Mouse (Mus musculus): Measurements from ENCODE around the gene Rprd2. TPM values are rescaled to one million over a fixed set of nuclear protein-coding genes. Genes with fewer than 3 reads are reported as not detected.
A peak's percentile ranks its signal among the peaks of the same experiment; 100 is the strongest.

Rprd2 gene
- polyA plus RNA-seq, 1 experiment: 17.7 TPM

DNA sequence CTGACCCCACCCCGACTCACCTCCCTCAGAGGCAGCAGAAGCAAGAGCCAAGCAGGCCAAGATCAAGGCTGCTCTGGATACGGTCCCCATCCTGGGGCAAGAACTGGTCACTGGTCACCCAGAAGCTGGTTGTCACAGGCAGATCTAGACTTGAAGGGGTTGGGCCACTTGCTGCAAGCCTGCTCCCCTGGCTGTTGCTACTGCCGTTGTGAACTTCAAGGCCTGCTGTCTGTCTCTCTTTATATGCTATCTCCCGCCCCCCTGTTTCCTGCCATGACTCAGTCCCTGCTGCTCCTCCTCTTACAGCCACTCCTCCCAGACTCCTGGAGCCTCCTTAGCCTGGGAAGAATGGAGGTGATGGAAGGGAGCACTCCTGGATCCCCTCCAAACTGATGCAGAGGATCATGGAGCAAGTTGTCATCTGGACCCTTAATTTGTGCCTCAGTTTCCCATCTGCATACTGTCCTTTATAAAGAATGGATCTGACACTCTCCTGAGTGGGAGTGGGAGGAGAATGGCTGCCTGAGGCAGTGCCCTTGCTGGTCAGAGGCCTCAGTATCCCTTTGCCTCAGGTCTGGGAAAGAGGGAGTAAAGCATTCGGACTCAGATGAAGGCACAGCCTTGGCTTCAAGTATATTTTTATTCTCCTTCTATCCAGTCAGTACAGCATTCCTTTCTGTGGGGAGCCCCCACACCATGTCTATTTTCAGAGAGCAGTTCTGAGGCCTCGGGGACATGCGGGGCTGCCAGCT, 79.1 kb downstream of the Rprd2 start, which contains the start of gene Ecm1:
TSS of gene Ecm1 (minus strand) at position 217 of the 752 bp plus-strand sequence.
- peak; percentile 43 for DNase-seq (ENCODE audit: low spot score)

DNA sequence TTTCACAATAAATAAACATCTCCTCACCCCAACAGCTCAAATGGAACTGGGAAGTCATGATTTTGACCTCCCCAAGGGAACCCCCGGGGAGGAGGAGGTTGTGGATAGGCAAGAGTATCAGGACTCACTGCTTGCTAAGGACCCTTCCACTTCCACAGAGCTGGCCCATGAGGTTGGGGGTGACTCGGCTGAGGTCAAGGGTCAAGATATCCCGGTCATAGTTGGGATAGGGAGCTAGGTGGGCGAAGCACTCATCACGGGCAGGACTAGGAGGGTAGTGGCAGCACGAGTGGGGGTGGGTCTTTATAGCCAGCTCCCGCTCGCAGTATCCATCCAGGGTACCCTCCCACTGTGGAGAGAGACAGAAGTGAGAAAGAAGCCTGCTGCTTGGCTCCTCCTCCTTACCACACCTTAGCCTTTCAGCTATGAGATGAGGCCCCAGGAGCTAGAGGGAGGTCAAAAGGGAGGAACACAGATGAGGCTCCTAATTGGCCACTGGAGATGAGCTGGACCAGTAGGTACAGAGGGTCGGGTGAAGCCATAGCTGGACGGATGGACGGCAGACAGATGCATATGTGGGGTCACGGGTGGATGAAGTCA, 83.5 kb downstream of the Rprd2 start:
- DNase-seq (ENCODE audit: low spot score): no peak

DNA sequence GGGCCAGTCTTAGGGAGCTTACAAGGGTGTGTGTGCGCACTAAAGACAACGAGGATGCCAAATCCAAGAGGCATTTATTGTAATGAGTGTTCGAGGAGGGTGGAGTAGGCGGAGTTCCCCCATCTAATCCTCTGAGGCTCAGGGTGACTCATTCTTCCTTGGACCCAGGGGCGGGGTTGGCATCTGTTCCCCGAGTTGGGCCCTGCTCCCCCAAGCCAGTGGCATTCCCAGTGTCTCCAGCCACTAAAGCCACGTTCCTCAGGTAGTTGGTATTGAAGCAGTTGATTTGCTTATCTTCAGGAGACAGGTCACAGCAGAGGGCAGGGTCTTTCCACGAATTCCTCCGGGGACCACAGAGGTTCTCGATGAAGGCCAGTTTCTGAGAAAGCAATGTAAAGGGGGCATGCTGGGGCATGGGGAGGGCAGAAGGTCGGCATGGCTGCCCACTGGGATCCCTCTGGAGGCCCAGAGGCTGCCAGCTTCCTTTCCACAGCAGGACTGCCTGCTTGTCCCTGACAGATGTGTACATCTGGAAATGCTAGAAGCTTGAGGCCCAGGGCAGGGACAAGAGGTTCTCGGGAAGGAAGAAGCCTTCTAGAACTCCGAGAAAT, 84.5 kb downstream of the Rprd2 start:
- no peak for DNase-seq (ENCODE audit: low spot score)

DNA sequence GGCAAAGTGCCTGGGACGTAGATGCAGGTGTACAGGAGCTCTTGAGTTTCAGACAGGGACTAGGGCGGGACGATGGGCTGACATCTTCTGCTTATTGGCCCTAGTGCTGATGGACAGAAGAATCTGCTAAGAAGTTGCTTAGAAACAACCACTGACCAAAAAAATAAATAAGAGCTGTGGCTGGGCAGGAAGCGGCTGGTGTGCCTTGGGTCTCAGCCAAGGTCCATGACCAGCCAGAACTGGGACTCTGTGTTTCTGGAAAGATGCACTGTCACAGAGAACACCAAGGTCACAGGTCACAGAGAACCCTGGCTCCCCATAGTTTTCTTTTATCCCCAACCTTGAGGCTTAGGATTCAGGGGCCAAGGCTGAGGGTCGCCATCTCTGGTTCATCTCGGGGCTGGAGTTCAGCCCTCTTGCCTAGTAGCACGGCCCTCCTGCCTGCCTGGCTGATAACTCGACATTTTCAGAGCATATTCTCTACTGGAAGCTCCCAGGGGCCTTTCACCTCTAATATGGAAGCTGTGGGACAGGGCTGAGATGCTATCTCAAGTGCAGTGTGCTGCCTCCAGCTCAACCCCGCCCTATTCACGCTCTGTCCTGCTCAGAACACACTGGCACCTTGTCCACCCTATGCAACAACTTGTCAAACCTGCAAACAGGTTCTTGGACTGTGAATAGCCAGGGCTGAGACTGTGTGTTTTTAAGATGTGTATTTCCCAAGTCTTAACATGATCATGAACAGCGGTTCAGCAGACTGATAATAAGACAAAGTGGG, 85.7 kb downstream of the Rprd2 start:
- no peak for DNase-seq (ENCODE audit: low spot score)

DNA sequence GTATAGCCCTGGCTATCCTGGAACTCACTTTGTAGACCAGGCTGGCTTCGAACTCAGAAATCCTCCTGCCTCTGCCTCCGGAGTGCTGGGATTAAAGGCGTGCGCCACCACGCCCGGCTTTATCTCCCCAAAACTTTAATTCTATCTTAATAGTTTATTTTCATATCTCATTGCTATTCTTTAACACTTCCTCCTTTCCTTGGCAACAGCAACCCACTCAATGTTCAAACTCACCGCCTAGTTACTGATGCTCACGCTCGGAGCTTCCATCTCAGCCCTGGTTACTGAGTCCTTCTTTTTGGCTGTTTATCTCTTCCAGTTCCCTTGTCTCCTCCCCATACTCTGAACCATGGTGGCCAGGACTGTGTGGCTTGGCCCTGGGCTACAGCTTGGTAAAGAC, 86.4 kb downstream of the Rprd2 start:
- no peak for DNase-seq (ENCODE audit: low spot score)

DNA sequence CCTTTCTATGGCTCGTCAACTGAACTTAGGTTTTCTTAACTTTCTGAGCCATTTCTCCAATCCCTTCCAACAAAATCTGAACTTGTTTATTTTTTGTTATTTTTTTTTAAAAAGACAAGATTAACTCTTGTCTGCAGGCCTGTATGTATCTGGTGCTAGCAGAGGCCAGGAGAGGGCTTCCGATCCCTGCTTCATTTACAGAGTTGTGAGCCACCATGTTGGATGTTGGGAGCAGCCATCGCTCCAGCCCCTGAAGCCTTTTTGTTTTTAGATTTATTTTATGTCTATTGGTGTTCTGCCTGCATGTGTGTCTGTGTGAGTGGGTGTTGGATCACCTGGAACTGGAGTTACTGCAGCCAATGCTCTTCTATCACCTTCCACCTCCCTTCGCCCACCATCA, 86.9 kb downstream of the Rprd2 start:
- DNase-seq (ENCODE audit: low spot score): no peak

DNA sequence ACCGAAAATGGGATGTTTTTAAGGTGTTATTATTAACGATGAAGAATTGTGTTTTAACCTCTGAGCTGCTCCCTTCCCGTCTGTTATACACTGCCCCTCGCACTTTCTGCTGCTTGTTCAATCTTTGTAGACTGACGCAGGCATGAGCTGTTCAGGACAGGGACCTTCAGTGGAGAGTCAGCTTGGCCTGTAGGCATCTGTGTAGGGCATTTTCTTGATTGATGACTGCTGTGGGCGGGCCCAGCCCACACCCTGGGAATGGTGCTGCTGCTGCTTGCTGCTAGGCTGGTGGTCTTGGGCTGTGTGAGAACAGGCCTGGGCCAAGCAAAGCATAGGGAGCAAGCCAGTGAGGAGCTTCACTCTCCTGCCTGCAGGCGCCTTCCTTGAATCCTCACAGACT, 88.2 kb downstream of the Rprd2 start:
- no peak for DNase-seq (ENCODE audit: low spot score)

DNA sequence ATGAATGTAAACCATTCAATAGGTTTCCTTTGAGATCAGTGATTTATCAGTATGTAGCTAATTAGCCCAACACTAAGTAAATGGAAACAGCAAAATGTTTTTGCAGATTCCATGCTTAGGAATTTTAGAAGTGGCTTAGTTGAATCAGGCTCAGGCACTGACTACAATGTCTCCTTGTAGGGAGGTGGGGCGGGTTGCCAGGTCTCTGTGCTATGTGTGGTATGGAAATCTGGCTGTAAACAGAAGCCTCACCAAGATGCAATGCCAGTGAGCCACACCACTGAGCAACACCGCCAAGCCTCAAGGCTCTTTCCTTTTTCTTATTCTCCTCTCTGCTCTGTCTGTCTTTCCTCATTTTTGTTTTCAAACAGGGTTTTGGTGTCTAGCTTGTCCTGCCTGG, 89.8 kb downstream of the Rprd2 start:
- DNase-seq (ENCODE audit: low spot score): no peak

DNA sequence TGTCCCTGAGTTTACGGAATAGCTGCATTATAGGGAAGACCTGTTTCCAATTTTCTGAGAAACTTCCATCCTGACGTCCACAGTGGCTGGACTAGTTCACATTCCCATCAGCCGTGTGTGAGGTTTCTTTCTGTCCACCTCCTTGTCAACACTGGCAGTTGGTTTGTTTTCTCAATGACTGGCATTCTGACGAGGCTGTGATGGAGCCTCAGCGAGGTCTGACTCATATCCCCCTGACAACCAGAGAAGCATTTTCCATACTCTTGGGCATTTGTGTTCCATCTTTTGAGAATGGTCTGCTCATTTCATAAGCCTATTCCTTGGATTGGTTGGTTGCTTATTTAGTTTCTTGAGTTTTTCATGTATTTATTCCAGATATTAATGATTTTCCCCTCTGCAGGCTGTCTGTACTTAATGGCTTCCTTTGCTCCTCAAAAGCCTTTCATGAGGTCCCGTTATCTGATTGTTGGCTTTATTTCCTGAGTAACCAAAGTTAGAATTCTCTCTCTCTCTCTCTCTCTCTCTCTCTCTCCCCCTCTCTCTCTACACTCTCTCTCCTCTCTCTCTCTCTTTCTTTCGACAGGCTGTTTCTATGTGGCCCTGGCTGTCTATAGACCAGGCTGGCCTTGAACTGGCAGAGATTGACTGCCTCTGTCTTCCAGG, 91.8 kb downstream of the Rprd2 start:
- DNase-seq (ENCODE audit: low spot score): no peak

DNA sequence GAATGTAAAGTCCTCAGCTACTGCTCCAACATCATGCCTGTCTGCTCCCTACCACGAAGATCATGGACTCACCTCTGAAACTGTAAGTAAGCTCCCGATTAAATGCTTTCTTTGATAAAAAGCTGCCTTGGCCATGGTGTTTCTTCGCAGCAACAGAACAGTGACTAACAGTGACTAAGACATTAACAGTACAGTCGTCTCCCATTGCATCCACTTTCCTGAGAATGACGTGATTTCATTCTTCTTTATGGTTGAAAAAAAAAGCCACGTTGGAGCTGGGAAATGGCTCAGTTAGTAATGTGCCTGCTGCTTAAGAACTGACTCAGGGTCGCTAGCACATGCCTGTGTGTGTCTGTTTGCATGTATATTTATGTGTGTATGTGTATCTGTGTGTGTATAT, 92.8 kb downstream of the Rprd2 start:
- no peak for DNase-seq (ENCODE audit: low spot score)

DNA sequence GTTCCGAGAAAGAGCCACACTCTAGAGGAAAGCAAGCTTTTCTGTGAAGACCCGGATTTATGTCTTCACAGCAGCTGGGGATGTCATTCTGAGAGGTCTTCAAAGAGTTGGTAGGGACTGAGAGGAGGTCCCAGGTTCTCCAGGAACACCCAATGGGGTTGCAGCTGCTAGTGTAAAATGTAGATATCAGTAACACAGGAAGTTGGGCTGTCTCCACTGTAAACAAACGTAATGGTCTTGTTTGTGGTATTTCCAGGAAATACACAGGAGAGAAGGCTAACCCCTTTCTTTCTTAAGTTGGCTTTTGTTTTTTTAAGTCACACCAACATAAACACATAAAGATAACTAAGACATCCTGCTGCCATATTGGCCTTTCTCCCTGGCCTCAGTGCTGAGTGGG, 96.3 kb downstream of the Rprd2 start:
- no peak for DNase-seq (ENCODE audit: low spot score)

DNA sequence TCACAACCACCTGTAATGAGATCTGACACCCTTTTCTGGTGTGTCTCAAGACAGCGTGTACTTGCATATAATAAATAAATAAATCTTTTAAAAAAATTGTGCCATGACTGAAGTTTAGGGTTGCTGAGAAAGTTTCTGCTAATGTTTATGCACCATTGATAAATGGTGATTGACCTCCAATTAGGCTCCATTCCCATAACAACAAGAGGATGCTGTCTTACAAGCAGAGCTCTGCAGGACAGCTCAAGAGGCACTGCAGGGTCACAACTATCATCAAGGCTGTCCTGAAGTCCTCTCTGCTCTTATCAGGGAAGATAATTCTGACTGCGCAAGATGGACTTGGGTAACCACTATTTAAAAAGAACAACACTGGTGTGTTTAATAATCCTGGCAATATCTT, 100.5 kb downstream of the Rprd2 start:
- DNase-seq (ENCODE audit: low spot score): no peak

DNA sequence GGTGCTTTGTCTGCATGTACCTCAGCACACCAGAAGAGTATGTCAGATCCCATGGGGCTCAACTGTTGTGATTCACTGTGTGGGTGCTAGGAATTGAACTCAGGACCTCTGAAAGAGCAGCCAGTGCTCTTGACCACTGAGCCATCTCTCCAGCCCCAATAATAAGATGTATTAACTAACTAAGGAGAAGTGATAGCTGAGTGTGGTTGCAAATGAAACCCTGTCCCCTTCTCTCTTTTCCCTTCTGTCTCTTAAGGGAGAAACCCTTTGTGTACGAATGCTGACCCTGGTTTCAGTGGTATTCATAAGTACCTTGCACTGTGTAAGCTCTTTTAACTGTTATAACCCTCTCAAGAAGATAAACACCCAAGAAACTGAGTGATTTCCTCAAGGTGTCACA, 102.6 kb downstream of the Rprd2 start:
- no peak for DNase-seq (ENCODE audit: low spot score)

Other genes starting within 250 kb of the Rprd2 start
- gene Golph3l, start 229.9 kb downstream of the Rprd2 start, polyA plus RNA-seq (2012; rRNA removed): 26.8 and 29.3 TPM in 2 replicates
- 31.6 and 45.7 TPM in 2 replicates for gene Ensa, start 193.9 kb downstream of the Rprd2 start, polyA plus RNA-seq (2012; rRNA removed)
- gene Mcl1, start 160.1 kb downstream of the Rprd2 start, polyA plus RNA-seq (2012; rRNA removed): 90.3 and 106 TPM in 2 replicates
- 52.4 and 58.8 TPM in 2 replicates for gene Adamtsl4, start 130.9 kb downstream of the Rprd2 start, polyA plus RNA-seq (2012; rRNA removed)
- gene Ecm1, start 79.3 kb downstream of the Rprd2 start, polyA plus RNA-seq (2012; rRNA removed): 718 and 729 TPM in 2 replicates
- gene Tars2, start 58.7 kb downstream of the Rprd2 start, polyA plus RNA-seq (2012; rRNA removed): 32.5 and 37.6 TPM in 2 replicates
- 26.6 and 29.7 TPM in 2 replicates for gene Prpf3, start 37.0 kb upstream of the Rprd2 start, polyA plus RNA-seq (2012; rRNA removed)
- gene Mrps21, start 52.7 kb upstream of the Rprd2 start, polyA plus RNA-seq (2012; rRNA removed): 245 and 291 TPM in 2 replicates
- 37.5 and 49.5 TPM in 2 replicates for gene Ciart, start 63.4 kb upstream of the Rprd2 start, polyA plus RNA-seq (2012; rRNA removed)
- 28.6 and 30.4 TPM in 2 replicates for gene BC028528, start 73.1 kb upstream of the Rprd2 start, polyA plus RNA-seq (2012; rRNA removed)
- gene Aph1a, start 75.1 kb upstream of the Rprd2 start, polyA plus RNA-seq (2012; rRNA removed): 84.0 and 96.2 TPM in 2 replicates
- gene Car14, start 85.8 kb upstream of the Rprd2 start, polyA plus RNA-seq (2012; rRNA removed): 14.7 and 17.0 TPM in 2 replicates
- gene Anp32e, start 110.4 kb upstream of the Rprd2 start, polyA plus RNA-seq (2012; rRNA removed): 53.4 and 78.9 TPM in 2 replicates
- gene Plekho1, start 177.1 kb upstream of the Rprd2 start, polyA plus RNA-seq (2012; rRNA removed): 196 and 224 TPM in 2 replicates
- 15.3 and 20.3 TPM in 2 replicates for gene Vps45, start 239.6 kb upstream of the Rprd2 start, polyA plus RNA-seq (2012; rRNA removed)